Mouse (Mus musculus) intestine, embryonic 16.5 days (tissue): ENCODE measurements around the gene Adprm. TPM values are rescaled to one million over a fixed set of nuclear protein-coding genes. Genes with fewer than 3 reads are reported as not detected.

Source experiments
- ATAC-seq: fragments of 200-750 bp; cut with Nextera tagmentation; 2 replicates; pipeline ENCODE4 v1.8.0; 2017; ENCODE audit warnings: moderate TSS enrichment, moderate library complexity
- H3K27ac ChIP-seq: fragments of 300-500 bp; sonication (generic); 2 replicates; pipeline ENCODE4 v1.5.1; 2014; ENCODE audit warnings: mild to moderate bottlenecking, low read length
- H3K27me3 ChIP-seq: fragments of 300-500 bp; sonication (generic); replicated peaks from 2 replicates; pipeline ENCODE4 v1.6.1; 2014; ENCODE audit warnings: low read length, control low read depth, mixed read lengths; ENCODE audit not compliant: control insufficient read depth, insufficient read depth
- H3K36me3 ChIP-seq: fragments of 300-500 bp; sonication (generic); 2 replicates; pipeline ENCODE4 v1.6.1; 2014; ENCODE audit warnings: low read length, control low read depth; ENCODE audit not compliant: control insufficient read depth, insufficient read depth
- H3K4me1 ChIP-seq: fragments of 300-500 bp; sonication (generic); 2 replicates; pipeline ENCODE4 v1.6.1; 2014; ENCODE audit warnings: low read length, control low read depth, mixed read lengths; ENCODE audit not compliant: control insufficient read depth, insufficient read depth
- H3K4me2 ChIP-seq: fragments of 300-500 bp; sonication (generic); 2 replicates; pipeline ENCODE4 v1.6.1; 2014; ENCODE audit warnings: low read depth, low read length, control low read depth
- H3K4me3 ChIP-seq: fragments of 300-500 bp; sonication (generic); 2 replicates; pipeline ENCODE4 v1.5.1; 2014; ENCODE audit warnings: mild to moderate bottlenecking, low read length
- H3K9ac ChIP-seq: fragments of 300-500 bp; sonication (generic); 2 replicates; pipeline ENCODE4 v1.6.1; 2014; ENCODE audit warnings: low read depth, low read length
- H3K9me3 ChIP-seq: fragments of 300-500 bp; sonication (generic); 2 replicates; pipeline ENCODE4 v1.6.1; 2016; ENCODE audit warnings: low read length, control low read depth; ENCODE audit not compliant: control insufficient read depth
- WGBS: fragments of 180-500 bp; shearing (Covaris S2); extraction: QIAGEN DNeasy Blood & Tissue Kit; methylation state at CpG from one replicate; pipeline ENCODE4 v1.1.7; 2014; 5-methylcytosine and 5-hydroxymethylcytosine counted together
- polyA plus RNA-seq: library from polyadenylated mRNA; unstranded; fragments of >200 nt; fragmentation: Nextera tagmentation; extraction: Ambion mirVana; gene quantifications from 2 replicates; pipeline ENCODE4 v1.2.1, GENCODE M21; 2015

Gene Adprm
- polyA plus RNA-seq, 1 experiment from 2014 or later: 22.1 TPM

- Histone ChIP-seq H3K4me1 (peaks cover 7% of the 10 kb centered on the region), H3K4me2 (no peak overlapping the region)
- no peak for ATAC-seq
Observed at GRCm38 (mm10) chr11:67054754-67055365, 2.5 kb upstream of the Adprm start.

GRCm38 (mm10) chr11:67051676-67052320, 596 bp downstream of the Adprm start:
- Histone ChIP-seq H3K4me3 (peak overlapping the region; percentile 69), H3K4me1 (peaks cover 7% of the 10 kb centered on the region), H3K36me3 (0 out of 2 replicates have a peak, but pooled peaks cover 6% of the 10 kb centered on the region), H3K9ac (peak overlapping the region; percentile 85), H3K27ac (peak overlapping the region; percentile 82), H3K4me2 (peak overlapping the region; percentile 76), H3K9me3 (no peaks in the 10 kb centered on the region), H3K27me3 (no peaks in the 10 kb centered on the region)
- 7% methylated on average over 16 of the region's 16 CpGs for WGBS
- ATAC-seq: peak; percentile 61

More at GRCm38 (mm10) chr11:67054754-67055365, 2.5 kb upstream of the Adprm start:
- 0 out of 2 replicates have a peak, but pooled peaks cover 10% of the 10 kb centered on the region for H3K36me3 ChIP-seq
- no peaks in the 10 kb centered on the region for H3K9me3 ChIP-seq
- H3K9ac ChIP-seq: no peak overlapping the region
- 91% methylated on average over 8 of the region's 8 CpGs for WGBS
- no peak overlapping the region for H3K27ac ChIP-seq
- no peak overlapping the region for H3K4me3 ChIP-seq
- H3K27me3 ChIP-seq: no peaks in the 10 kb centered on the region

GRCm38 (mm10) chr11:67049256-67049655, 3.1 kb downstream of the Adprm start:
- no peaks in the 10 kb centered on the region for H3K9me3 ChIP-seq
- H3K4me3 ChIP-seq: no peak overlapping the region
- H3K36me3 ChIP-seq: no peaks in the 10 kb centered on the region
- H3K4me2 ChIP-seq: no peak overlapping the region
- 90% methylated on average over 3 of the region's 3 CpGs for WGBS
- H3K27ac ChIP-seq: no peak overlapping the region
- H3K9ac ChIP-seq: no peak overlapping the region
- H3K4me1 ChIP-seq: peaks cover 14% of the 10 kb centered on the region
- H3K27me3 ChIP-seq: no peaks in the 10 kb centered on the region
- no peak for ATAC-seq

- Histone ChIP-seq H3K4me3 (no peak overlapping the region), H3K4me1 (peaks cover 11% of the 10 kb centered on the region), H3K9me3 (no peaks in the 10 kb centered on the region), H3K9ac (no peak overlapping the region), H3K4me2 (no peak overlapping the region), H3K27me3 (no peaks in the 10 kb centered on the region), H3K27ac (no peak overlapping the region), H3K36me3 (no peaks in the 10 kb centered on the region)
- 84% methylated on average over 8 of the region's 8 CpGs for WGBS
- no peak for ATAC-seq
Observed at GRCm38 (mm10) chr11:67048496-67048895, 3.9 kb downstream of the Adprm start.

- H3K36me3 ChIP-seq: no peaks in the 10 kb centered on the region
- no peak overlapping the region for H3K4me3 ChIP-seq
- WGBS: 84% methylated on average over 5 of the region's 5 CpGs
- ATAC-seq: no peak
- H3K9ac ChIP-seq: no peak overlapping the region
- H3K27me3 ChIP-seq: no peaks in the 10 kb centered on the region
- H3K4me2 ChIP-seq: no peak overlapping the region
- peaks cover 13% of the 10 kb centered on the region; the same call in 1 of the 2 replicates for H3K4me1 ChIP-seq
- H3K9me3 ChIP-seq: no peaks in the 10 kb centered on the region
- H3K27ac ChIP-seq: no peak overlapping the region
Observed at GRCm38 (mm10) chr11:67047199-67047598, 5.2 kb downstream of the Adprm start.

- Histone ChIP-seq H3K9me3 (no peaks in the 10 kb centered on the region), H3K9ac (no peak overlapping the region), H3K27ac (no peak overlapping the region), H3K4me3 (no peak overlapping the region), H3K27me3 (no peaks in the 10 kb centered on the region), H3K36me3 (peaks cover 3% of the 10 kb centered on the region), H3K4me2 (peak overlapping the region; percentile 19; the same call in 1 of the 2 replicates), H3K4me1 (peaks cover 10% of the 10 kb centered on the region; the same call in 1 of the 2 replicates)
- ATAC-seq: peak; percentile 84
- WGBS: 64% methylated on average over 6 of the region's 6 CpGs
Observed at GRCm38 (mm10) chr11:67044959-67045358, 7.4 kb downstream of the Adprm start.

- ATAC-seq: 0 out of 2 replicates have a peak, but pooled peaks have one; percentile 50
- Histone ChIP-seq H3K27me3 (no peaks in the 10 kb centered on the region), H3K27ac (no peak overlapping the region), H3K36me3 (peaks cover 8% of the 10 kb centered on the region), H3K4me1 (peaks cover 10% of the 10 kb centered on the region; the same call in 1 of the 2 replicates), H3K9ac (no peak overlapping the region), H3K4me3 (no peak overlapping the region), H3K9me3 (no peaks in the 10 kb centered on the region), H3K4me2 (no peak overlapping the region)
- 54% methylated on average over 8 of the region's 8 CpGs for WGBS
Observed at GRCm38 (mm10) chr11:67043007-67043406, 9.4 kb downstream of the Adprm start.

GRCm38 (mm10) chr11:67040483-67040882, 11.9 kb downstream of the Adprm start:
- peaks cover 8% of the 10 kb centered on the region; the same call in 1 of the 2 replicates for H3K4me1 ChIP-seq
- no peaks in the 10 kb centered on the region for H3K9me3 ChIP-seq
- no peak overlapping the region for H3K9ac ChIP-seq
- no peak for ATAC-seq
- H3K27me3 ChIP-seq: no peaks in the 10 kb centered on the region
- H3K4me2 ChIP-seq: no peak overlapping the region
- H3K4me3 ChIP-seq: no peak overlapping the region
- peaks cover 8% of the 10 kb centered on the region for H3K36me3 ChIP-seq
- 92% methylated on average over 6 of the region's 6 CpGs for WGBS
- H3K27ac ChIP-seq: no peak overlapping the region

GRCm38 (mm10) chr11:67039799-67040198, 12.6 kb downstream of the Adprm start:
- H3K9me3 ChIP-seq: no peaks in the 10 kb centered on the region
- ATAC-seq: no peak
- WGBS: 85% methylated on average over 3 of the region's 3 CpGs
- H3K27me3 ChIP-seq: no peaks in the 10 kb centered on the region
- no peak overlapping the region for H3K27ac ChIP-seq
- peaks cover 8% of the 10 kb centered on the region for H3K36me3 ChIP-seq
- H3K4me3 ChIP-seq: no peak overlapping the region
- peaks cover 2% of the 10 kb centered on the region; the same call in 1 of the 2 replicates for H3K4me1 ChIP-seq
- no peak overlapping the region for H3K4me2 ChIP-seq
- no peak overlapping the region for H3K9ac ChIP-seq
